ENCODE assay signal across 7 mouse cellular contexts in genomic region chr2:32095351-32096121, GRCm38 (mm10). TPM values are rescaled to one million over a fixed set of nuclear protein-coding genes. Genes with fewer than 3 reads are reported as not detected.
DNase-seq lines count a peak whose midpoint lies in the region; ATAC-seq lines count a peak whose summit lies in the region.

Gene Plpp7, plus strand, starts transcription at chr2:32095528.

- H3K4me1 ChIP-seq in embryonic facial prominence, embryonic 14.5 days (ENCODE audit: control insufficient read depth, insufficient read depth, low read length) = peaks cover 7% of the 10 kb centered on the region; the same call in 1 of the 2 replicates
- peaks cover 11% of the 10 kb centered on the region for H3K4me1 ChIP-seq in limb, embryonic 10.5 days

- WGBS in embryonic facial prominence, embryonic 14.5 days = 55% methylated on average over 21 of the region's 22 CpGs
- WGBS in limb, embryonic 10.5 days = 63% methylated on average over 22 of the region's 22 CpGs

- H3K4me3 ChIP-seq in embryonic facial prominence, embryonic 14.5 days (ENCODE audit: low read depth, low read length) = peak within 1 kb of the TSS; percentile 40
- peak within 1 kb of the TSS; percentile 40 for H3K4me3 ChIP-seq in limb, embryonic 10.5 days

- no peaks in the 10 kb centered on the region for H3K9me3 ChIP-seq in embryonic facial prominence, embryonic 14.5 days (ENCODE audit: control insufficient read depth, low read length)
- H3K9me3 ChIP-seq in limb, embryonic 10.5 days (replicated peaks) = no peaks in the 10 kb centered on the region

- no peaks in the 10 kb centered on the region for H3K36me3 ChIP-seq in embryonic facial prominence, embryonic 14.5 days (ENCODE audit: control insufficient read depth, insufficient read depth, low read length)
- no peaks in the 10 kb centered on the region for H3K36me3 ChIP-seq in limb, embryonic 10.5 days

- no peaks in the 10 kb centered on the region for H3K27me3 ChIP-seq in embryonic facial prominence, embryonic 14.5 days (replicated peaks; ENCODE audit: control insufficient read depth, insufficient read depth, low read length)
- H3K27me3 ChIP-seq in limb, embryonic 10.5 days (ENCODE audit: low read depth, poor library complexity, severe bottlenecking) = no peaks in the 10 kb centered on the region; the same call in 1 of the 2 replicates

- H3K9ac ChIP-seq in embryonic facial prominence, embryonic 14.5 days (ENCODE audit: low read depth, low read length) = peak within 1 kb of the TSS; percentile 67

- peak within 1 kb of the TSS; percentile 60 for H3K4me2 ChIP-seq in embryonic facial prominence, embryonic 14.5 days (ENCODE audit: low read depth, low read length)

- peak; percentile 93 for ATAC-seq in embryonic facial prominence, embryonic 14.5 days (ENCODE audit: low read depth)

- no peak within 1 kb of the TSS; the same call in 1 of the 2 replicates for H3K27ac ChIP-seq in embryonic facial prominence, embryonic 14.5 days (replicated peaks; ENCODE audit: low read depth, low read length)
- peak within 1 kb of the TSS; percentile 64 for H3K27ac ChIP-seq in limb, embryonic 10.5 days

- DNase-seq in brain, embryonic 18.5 days (ENCODE audit: low read depth, low spot score) = peak; percentile 52
- DNase-seq in embryonic facial prominence, embryonic 14.5 days (ENCODE audit: low spot score) = peak; percentile 89
- DNase-seq in heart, adult 8-10 months (ENCODE audit: low spot score) = peak; percentile 81
- DNase-seq in kidney, adult 8-10 months = peak; percentile 39 to 51
- DNase-seq in limb, embryonic 10.5 days (ENCODE audit: low spot score) = no peak
- peak; percentile 75 for DNase-seq in mesoderm, embryonic 11.5 days (ENCODE audit: low read depth, low spot score)
- peak; percentile 94 for DNase-seq in skeletal muscle tissue, adult 2 months (ENCODE audit: low read depth, low spot score)

RNA-seq across cellular contexts. Expression of gene Plpp7, which starts in this region (rescaled TPM):
- 11.7 and 13.0 TPM in 2 replicates for polyA plus RNA-seq in embryonic facial prominence, embryonic 14.5 days (2014; fragmentation: Nextera tagmentation; extraction: Ambion mirVana)
- total RNA-seq in heart, adult 8-10 months (2022) = 10 to 100 TPM; 34.7 to 48.9 (median 42.6) TPM
- 2.8 and 3.8 TPM in 2 replicates for polyA plus RNA-seq in limb, embryonic 10.5 days (2016; fragmentation: Nextera tagmentation; extraction: Ambion mirVana)
